Mouse (Mus musculus): ENCODE measurements around the gene Atp13a5.

DNA sequence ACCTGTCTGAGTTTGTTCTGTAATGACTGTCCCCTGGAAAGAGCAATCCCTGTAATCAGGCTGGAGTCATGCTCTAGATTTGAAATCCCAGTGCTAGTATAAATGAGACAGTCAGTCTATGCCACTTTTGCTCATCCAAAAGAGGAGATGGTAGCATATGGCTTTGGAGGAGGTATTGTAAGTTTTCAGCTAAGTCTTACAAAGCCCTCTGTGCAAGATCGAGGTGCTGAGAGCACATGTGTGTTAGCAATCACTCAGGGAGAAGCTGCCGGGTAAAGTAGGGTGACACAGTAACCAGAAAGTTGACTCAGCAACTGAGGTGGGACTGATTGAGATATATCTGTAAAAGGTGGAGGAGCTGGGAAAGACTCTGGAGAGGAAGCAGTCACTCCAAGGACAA, 49.3 kb downstream of the Atp13a5 start:
- TF ChIP-seq POLR2A (IDR thresholded peaks at IDR 0.05; ENCODE audit: borderline replicate concordance, extremely low read depth, insufficient read depth, insufficient read length, poor library complexity, severe bottlenecking) (no peak), CTCF (IDR thresholded peaks at IDR 0.05; ENCODE audit: borderline replicate concordance, extremely low read depth, insufficient read depth, insufficient read length) (no peak)
